Mouse (Mus musculus): ENCODE results near the gene Capn9.
A peak's percentile ranks its signal among the peaks of the same experiment; 100 is the strongest.

The Capn9 gene

DNA sequence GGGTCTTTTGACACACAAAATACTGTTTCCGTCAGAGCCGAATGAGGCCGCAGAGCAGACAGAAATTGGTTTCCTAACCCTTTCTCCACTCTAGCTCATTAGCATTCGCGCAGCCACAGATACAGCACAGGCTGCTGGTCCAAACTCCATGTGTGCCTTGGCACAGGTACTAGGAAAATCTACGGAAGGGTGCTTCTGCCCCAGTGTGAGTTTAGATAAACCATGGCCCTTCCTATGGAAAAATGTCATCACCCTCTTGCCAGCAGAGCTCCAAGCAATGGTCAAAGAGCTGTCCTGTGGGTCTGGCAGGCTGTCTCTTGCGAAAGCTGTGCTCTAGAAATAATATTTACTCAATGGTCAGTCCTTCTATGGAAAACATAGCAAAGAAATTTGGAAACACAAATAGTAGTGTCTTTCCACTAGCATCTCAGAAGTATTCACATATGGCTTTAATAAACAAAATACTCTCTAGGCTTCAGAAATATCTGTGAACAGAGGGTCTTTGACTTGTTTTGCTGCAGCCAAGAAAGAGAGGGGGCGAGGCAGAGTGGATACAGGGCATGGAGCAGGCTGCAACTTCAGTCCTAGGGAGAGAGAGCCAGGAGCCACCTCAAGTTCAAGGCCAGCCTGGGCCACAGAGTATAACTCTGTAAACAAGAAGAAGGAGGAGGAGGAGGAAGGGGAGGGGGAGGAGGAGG is 4.0 kb upstream of the Capn9 start:
- no peak for DNase-seq (ENCODE audit: extremely low spot score, low spot score)

DNA sequence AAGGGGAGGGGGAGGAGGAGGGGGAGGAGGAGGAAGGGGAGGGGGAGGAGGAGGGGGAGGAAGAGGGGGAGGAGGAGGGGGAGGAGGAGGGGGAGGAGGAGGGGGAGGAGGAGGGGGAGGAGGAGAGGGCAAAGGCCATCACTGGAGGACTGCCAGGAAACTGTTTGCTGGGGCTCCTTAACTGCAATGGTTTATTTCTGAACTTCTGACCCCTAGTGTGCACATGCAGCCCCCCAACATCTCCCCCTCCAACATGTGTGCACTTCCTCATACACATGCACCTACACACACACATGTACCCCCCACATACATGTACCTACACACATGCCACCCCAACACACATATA is 3.5 kb upstream of the Capn9 start:
- no peak for DNase-seq (ENCODE audit: extremely low spot score, low spot score)

DNA sequence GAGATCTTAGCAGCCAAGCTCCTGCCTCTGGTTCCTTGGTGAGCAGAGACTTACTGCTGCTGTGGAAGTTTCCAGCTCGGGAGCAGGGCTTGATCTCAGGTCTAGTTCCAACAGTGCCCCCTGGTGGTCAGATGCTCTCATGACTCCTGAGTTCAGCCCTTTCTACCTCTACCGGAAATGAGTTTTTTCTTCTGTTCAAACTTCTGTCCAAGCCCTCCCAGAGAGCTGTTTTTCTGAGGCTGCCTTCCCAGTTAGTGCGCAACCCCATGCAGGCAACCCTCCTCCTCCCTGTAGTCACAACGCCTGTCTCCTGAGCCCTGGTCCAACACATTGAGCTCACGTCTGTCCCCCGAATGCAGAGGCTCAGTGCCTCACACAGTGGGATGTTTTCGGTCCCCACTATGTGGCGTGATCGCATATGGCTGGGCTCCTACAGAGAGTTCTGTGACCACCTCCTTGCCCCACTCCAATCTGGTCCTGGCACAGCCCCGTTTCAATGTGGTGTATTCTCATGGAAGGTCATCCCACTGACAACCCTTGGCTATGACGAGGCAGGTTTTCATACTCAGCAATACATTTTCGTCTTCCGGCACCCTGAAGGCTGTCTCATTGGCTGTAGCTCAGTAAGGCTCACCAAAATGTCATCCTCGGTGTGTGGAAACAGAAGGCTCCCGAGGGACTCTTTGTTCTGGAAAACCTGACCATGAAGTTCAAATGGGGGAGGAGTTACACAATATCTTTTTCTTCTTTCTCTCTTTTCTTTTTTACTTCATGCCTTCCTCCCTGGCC is 2.2 kb upstream of the Capn9 start:
- peak; percentile 89 for DNase-seq (ENCODE audit: extremely low spot score, low spot score)

DNA sequence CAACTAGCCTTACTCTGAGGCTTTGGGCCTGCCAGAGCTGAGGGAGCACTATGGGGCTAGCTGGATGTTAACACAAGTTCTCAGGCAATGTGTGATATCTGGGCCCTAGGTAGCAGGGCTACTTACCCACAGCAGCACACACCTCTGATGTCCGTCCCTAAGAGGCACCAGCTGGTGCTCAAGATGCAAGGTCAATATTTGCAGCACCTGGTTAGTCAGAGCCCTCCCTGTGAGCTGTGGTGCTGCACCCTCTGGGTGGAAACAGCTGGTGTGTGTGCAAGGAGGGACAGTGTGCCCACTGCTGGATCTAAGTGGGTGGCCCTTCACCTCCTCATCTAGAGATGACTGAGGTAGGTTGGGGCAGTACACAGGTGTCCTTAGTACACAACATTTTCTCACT is 840 bp downstream of the Capn9 start:
- DNase-seq (ENCODE audit: extremely low spot score, low spot score), result no peak

DNA sequence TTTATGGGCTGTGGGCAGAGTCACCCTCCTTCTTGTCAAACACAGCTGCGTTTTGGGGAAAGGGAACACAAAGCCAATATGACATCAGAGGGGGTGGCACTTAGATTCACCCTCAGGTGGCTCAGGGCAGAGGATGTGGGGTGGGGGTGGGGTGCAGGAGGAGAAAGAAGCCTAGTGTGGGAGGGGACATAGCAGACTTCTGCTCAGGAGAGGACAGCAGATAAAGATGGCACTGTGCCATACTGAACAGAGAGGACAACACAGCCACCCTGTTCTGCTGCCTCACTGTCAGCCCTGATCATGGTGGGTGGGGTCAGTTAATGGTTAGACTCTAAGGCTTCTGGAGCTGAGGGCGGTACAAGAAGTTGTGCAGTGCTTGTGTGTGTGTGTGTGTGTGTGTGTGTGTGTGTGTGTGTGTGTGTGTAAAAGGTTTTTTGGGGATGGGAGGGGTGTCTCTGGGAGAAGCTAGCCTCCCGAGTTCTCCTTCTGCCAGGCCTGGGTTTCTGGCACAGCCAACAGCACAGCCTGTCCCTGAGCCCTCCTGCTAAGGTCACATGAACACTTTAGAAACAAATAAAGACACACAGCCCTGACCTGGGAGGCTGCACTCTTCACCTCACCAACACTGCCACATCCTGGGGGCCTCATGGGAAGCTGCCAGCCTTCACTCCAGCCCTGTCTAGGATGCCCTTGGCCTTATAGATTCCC is 10.0 kb downstream of the Capn9 start:
- no peak for DNase-seq (ENCODE audit: extremely low spot score, low spot score)

DNA sequence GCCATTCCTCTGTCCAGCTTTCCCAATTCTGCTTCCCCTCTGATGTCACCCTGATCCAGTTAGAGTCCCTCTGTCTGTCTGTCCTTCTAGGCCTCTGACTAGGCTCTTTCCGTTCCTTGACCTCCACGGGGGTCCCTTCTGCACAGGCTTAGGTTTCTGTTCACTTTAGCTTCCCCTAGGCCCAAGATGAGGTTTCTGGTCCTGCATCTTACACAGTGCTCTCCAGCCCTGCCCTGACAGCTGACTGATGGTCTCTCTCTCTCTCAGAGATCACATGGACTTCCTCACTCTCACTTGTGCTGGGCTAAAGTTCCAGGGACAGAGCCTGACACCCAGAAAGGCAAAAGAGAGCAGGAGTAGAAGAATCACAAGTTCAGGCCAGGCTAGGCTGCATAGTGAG is 10.6 kb downstream of the Capn9 start:
- no peak for DNase-seq (ENCODE audit: extremely low spot score, low spot score)

DNA sequence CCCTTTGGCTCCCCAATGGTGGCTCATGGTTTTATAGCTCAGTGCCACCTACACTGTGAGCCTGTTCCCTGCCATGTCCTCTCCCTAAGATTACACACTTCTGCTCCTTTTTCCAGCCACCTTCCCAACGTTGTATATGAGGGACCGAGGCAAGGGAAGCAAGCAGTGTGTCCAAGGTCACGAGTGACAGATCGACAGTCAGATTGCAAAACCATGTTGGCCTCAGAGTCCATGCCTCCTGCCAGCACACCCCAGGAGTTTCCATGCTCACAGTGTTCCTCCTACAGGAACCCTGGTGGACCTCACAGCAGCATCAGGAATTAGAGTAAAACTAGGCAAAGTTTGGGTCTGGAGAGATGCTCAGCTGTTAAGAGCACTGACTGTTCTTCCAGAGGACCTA is 13.5 kb downstream of the Capn9 start:
- DNase-seq (ENCODE audit: extremely low spot score, low spot score), result no peak

DNA sequence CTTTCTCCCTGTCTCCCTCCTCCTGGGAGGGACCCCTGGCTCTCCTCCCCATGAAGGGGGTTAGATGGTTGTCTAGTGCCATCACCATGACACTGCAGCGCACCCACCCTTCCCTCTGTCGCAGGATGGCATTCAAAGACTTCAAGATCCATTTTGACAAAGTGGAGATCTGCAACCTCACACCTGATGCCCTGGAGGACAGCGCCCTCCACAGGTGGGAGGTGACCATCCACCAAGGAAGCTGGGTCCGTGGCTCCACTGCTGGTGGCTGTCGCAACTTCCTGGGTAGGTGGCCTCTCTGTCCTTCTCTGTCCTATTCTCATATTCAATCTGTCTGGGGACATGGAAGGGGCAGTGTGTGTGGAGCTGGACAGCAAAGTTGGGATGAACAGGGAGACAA is 28.2 kb downstream of the Capn9 start:
- no peak for DNase-seq (ENCODE audit: extremely low spot score, low spot score)

DNA sequence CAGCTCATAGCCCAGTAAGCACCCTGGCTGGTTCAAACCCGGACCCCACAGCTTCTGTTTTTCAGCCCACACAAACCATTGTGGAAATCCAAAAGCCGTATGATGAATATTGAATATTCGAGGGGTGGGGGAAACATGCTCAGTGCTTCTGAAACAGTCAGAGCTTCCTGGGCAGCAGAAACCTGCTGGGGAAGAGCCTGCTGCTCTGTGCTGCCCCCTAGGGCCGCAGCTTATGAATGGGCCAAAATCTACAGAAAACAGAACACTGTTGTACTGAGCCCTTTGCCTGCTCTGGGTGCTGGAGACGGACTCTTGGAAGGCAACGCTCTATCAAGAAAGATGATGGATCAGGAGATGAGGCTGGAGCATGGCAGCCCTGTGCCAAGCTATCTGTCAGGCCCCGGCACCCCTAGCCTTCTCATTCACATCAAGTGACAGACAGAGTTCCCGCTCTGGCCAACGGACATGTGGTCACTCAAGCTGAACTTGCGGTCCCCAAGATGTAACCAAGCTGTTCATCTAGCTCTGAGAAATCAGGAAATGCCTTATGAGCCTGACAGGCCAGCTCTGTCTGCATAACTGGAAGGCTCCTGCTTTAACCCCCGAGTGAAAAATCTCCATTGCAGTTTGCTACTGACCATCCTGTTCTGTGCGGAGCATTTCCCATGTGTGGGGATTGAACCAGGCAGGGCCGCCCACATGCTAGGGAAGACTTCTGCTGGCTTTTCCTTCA is 32.5 kb downstream of the Capn9 start:
- DNase-seq (ENCODE audit: extremely low spot score, low spot score), result no peak

DNA sequence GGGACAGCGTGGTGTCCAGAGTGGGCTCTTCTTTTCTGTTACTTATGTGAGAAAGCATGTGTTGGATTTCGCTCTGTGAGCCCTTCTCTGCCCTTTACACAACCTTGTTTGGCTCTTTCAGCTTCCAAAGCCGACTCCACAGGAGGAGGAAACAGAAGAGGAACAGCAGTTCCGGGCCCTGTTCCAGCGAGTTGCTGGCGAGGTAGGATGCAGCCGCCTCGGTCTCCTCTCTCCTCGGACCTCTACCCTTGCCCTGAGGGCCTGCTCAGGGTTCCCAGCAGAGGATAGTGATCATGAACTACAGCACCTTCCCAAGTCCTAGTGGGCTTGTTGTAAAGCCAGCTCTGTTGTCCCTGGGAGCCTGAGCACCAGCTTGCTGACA is 33.1 kb downstream of the Capn9 start:
- no peak for DNase-seq (ENCODE audit: extremely low spot score, low spot score)

DNA sequence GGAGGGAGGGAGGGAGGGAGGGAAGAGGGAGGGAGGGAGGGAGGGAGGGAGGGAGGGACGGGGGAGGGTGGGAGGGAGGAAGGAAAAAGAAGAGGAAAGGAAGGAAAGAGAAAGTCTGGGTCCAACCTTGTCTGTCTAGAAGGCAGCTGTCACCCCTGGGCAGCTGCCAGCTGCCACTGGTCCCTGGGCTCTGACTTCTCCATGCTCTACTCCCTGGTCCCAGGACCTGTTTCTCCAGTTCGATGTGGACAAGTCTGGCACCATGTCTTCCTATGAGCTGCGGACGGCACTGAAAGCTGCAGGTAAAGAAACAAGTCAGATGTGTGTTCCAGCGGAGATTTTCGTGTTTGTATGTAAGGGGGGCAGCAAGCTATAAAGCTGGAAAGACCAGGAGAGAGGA is 38.4 kb downstream of the Capn9 start:
- DNase-seq (ENCODE audit: extremely low spot score, low spot score), result no peak

DNA sequence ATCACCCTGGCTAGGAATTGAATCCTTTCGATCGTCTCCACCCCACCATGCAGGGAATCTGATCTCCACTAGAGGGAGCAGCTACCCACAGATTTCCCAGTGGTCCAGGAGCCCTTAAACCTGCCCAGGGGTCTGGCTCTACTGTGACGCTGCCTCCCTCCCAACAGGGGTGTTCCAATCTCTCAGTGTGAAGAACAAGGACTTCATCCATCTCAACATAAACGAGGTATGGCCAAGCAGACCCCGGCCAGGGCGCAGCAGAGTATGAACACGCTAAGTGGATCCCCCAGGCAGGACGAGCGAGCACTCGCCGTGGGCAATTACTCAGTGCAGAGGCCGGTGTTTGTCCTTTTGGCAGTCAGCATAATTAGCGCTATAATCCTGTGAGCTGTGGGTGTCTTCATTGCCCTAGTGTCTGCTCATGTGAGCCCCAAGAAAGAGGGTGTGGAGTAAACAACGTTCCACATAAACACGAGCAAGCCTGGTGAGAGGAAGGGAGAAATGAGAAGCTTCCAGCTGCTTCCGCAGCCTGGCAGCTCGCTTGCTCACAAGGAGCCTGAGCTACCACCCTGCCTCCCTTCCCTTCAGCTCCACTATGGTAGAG is 41.5 kb downstream of the Capn9 start:
- DNase-seq (ENCODE audit: extremely low spot score, low spot score), result peak; percentile 77

DNA sequence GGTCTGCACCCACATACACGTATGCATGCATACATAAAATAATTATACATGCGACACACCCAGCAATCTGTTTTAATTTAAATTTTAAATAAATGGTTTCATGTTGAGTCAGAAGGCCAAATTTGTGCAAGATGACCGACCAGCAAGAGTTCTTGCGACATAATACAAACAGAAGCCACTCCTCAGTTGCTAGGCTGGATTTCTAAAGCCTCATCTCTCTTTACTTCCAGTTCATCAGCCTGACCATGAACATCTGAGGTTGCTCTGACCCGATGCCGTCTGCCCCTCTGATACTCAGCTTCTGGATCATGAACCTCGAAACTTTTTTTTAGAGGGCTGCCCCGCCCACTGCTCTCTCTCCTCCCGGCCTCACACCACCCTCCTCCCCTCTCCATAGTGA is 42.3 kb downstream of the Capn9 start:
- no peak for DNase-seq (ENCODE audit: extremely low spot score, low spot score)

DNA sequence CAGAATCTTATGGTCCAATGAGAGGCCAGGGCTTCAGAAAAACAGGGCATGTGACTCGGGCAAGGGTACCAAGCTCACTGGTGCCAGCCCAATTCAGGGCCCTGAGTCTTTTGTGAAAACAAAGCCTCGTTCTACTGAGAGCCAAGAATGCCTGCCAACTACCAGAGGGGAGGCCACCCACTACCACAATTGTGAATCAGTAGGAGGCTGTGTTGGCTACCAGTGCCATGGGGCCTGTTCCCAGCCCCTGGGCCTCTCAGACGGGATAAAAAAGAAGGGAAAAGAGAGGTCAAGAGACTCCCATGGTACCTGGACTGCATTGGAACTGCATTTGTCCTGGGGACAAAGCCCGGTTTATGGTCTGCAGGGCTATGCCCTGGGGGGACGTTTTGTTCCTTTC is 45.3 kb downstream of the Capn9 start:
- DNase-seq (ENCODE audit: extremely low spot score, low spot score), result no peak

DNA sequence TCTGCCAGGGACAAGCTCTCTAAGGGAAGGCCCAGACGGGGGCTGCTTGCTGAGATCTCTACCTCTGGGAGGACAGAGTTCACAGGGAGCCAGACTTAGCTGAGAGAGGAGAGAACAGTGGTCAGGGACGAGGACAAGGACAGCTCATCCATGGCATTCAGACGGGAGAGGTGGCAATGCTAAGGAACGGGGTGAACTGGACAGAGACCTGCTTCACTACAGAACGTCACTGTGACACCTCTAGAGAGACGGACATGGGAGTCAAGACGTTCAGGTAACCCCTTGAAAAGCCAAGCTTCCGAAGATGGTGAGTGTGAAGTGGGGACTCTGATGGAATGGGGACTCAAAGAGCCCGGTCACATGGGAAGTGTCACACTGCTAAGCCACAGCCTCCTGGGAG is 50.3 kb downstream of the Capn9 start:
- no peak for DNase-seq (ENCODE audit: extremely low spot score, low spot score)

DNA sequence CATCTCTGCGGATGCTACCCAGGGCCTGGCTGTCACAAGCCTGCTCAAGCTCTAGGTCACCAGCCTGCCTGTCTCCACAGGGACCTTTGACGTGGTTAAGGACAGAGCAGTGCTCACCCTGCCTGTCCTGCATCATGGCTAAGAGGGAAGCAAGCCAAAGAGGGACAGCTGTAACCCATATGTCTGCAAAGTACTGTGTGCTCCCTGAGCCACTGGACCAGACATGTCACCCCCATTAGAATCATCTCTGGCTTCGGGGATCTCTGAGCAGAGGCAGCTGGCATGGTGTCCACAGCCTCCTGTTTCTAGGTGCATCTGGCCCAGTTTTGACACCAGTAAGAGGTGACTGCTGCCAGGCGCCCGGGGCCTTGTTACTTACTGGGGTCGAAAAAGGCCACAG is 54.6 kb downstream of the Capn9 start:
- no peak for DNase-seq (ENCODE audit: extremely low spot score, low spot score)

DNA sequence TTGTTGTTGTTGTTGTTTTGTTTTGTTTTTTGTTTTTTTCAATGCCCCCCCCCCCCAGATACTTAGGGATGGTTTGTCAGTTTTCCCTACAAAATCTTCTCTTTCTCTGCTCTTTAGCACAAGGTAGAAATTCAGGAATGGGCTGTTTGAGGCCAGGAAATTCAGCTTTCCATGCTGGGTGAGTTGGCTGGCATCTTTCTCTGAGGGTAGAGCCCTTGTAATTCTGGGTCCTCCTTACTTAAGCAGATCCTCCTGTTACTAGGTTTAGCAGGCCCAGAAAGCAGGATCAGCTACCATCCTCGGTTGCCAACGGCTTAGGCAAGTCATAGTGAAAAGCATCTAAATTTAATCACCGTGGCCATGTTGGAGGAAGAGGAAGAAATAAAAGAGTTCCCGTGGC is 55.0 kb downstream of the Capn9 start:
- no peak for DNase-seq (ENCODE audit: extremely low spot score, low spot score)

DNA sequence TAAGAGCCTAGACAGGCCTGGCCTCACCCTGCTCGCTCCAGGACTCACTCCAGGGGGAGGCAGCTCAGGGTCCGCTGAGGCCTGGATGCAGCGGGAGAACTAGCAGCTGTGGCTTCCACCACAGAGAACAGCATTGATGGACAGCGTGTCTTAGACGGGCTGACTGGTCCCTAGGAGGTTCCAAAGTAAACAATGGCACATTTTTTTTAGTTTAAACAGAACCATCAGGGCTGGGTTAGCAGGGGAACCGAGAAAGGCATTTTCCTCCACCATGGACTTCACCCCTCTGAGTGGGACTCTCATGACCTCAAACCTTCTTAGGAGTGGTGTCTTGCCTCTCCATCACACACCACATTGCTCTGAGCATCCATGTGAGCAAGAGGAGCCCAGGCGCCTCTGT is 56.1 kb downstream of the Capn9 start:
- DNase-seq (ENCODE audit: extremely low spot score, low spot score), result no peak

DNA sequence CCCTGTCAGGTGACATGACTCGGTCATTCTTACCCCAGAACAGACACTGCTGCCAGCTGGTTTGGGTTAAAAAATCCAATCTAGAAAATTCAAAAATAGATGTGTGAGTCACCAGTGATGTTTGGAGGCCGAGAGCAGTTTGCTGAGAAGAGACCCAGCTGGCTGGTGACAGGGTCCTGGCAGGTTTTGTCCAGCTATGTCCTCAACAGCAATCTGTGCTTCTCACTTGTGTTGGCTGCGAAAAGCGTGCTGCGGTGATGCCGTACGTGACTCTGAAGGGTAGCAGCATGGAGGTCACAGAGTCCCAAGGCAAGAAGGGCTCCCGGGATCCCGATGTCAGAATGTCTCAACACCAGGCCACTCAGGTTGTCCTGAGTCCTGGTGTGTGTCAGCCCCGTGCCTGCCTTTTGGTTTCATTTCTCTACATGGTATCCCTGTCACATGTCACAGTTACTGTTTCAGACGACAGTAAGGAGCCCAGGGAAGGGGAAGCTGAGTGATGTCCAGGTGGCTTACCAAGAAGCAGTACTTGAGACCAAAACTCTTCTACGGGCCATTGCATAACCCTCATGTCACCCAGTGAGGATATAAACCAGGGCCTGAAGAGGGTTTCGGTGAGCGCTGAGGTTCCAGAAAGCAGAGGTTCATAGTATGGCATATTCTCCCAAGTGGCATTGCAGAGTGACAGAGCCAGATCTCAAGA is 57.2 kb downstream of the Capn9 start:
- no peak for DNase-seq (ENCODE audit: extremely low spot score, low spot score)

DNA sequence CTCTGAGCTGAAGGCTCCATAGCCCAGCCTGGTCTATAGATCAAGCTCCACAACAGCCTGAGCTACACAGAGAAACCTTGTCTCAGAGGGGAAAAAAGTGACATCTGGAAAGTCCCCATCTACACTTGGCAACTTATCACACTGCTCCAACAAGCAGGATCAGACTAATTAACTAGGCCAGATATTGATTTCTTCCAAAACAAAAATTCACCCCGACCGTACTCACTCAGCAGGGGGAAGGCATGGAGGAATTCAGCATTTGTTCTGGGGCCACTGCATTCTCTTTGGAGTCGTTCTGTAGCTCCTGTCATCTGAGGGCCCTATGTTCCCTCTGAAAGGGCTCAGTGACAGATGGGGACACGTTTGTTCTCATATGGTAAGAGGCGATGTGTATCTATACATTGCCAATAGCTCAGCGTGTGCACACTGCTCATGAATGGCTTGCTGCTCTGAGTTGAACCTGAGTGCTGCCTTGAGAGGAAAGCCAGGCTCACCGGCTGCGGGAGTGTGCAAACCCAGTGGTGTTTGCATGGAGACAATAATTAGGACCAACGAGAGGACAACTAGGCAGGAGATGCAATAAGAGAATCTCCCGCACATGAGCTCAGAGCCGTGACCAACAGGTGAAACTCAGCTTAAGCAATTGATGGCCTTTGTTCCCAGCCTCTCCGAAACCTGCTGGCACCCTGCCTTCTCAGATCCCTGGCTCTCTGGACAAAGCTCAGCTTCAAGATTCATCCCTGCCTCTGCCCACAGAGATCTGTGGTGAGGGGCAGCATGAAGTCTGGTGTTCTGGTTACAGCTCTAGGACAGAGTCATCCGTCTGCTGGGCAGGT is 58.7 kb downstream of the Capn9 start:
- DNase-seq (ENCODE audit: extremely low spot score, low spot score), result no peak

All from neural tube, embryonic 10.5 days (tissue).